Mouse (Mus musculus) lung, embryonic 14.5 days (tissue): Measurements from ENCODE around the gene Fktn. TPM values are rescaled to one million over a fixed set of nuclear protein-coding genes. Genes with fewer than 3 reads are reported as not detected.
A peak's percentile ranks its signal among the peaks of the same experiment; 100 is the strongest.
"Not testable (repeated sequence)": the region's sequence is repeated elsewhere in the genome, so short reads cannot be mapped to it uniquely, and the experiment has no call there.

Source experiments
- ATAC-seq: fragments of 200-750 bp; cut with Nextera tagmentation; 2 replicates; pipeline ENCODE4 v1.8.0; 2017; ENCODE audit warnings: mild to moderate bottlenecking, moderate TSS enrichment, moderate library complexity; ENCODE audit not compliant: insufficient read depth
- DNase-seq: peaks from one replicate; pipeline ENCODE4 v3.0.0-alpha.2; 2015
- H3K27ac ChIP-seq: fragments of 300-500 bp; sonication (generic); 2 replicates; pipeline ENCODE4 v1.5.1; 2014; ENCODE audit warnings: low read depth, mild to moderate bottlenecking, moderate library complexity
- H3K27me3 ChIP-seq: fragments of 300-500 bp; sonication (generic); 2 replicates; pipeline ENCODE4 v1.6.1; 2014; ENCODE audit warnings: low read length, control low read depth; ENCODE audit not compliant: insufficient read depth
- H3K36me3 ChIP-seq: fragments of 300-500 bp; sonication (generic); 2 replicates; pipeline ENCODE4 v1.6.1; 2014; ENCODE audit warnings: control low read depth; ENCODE audit not compliant: insufficient read depth
- H3K4me1 ChIP-seq: fragments of 300-500 bp; sonication (generic); 2 replicates; pipeline ENCODE4 v1.6.1; 2014; ENCODE audit warnings: antibody characterized with exemption, control low read depth; ENCODE audit not compliant: insufficient read depth
- H3K4me2 ChIP-seq: fragments of 300-500 bp; sonication (generic); 2 replicates; pipeline ENCODE4 v1.6.1; 2014; ENCODE audit warnings: mild to moderate bottlenecking
- H3K4me3 ChIP-seq: fragments of 300-500 bp; sonication (generic); 2 replicates; pipeline ENCODE4 v1.5.1; 2014; ENCODE audit warnings: low read depth, low read length
- H3K9ac ChIP-seq: fragments of 300-500 bp; sonication (generic); 2 replicates; pipeline ENCODE4 v1.6.1; 2014
- H3K9me3 ChIP-seq: fragments of 300-500 bp; sonication (generic); 2 replicates; pipeline ENCODE4 v1.6.1; 2016; ENCODE audit warnings: low read depth, low read length, control low read depth
- CTCF ChIP-seq: IDR thresholded peaks from 2 replicates; pipeline ENCODE4 v1.5.1; 2016; ENCODE audit warnings: antibody characterized with exemption, low read depth
- WGBS: fragments of 180-500 bp; shearing (Covaris S2); extraction: QIAGEN DNeasy Blood & Tissue Kit; methylation state at CpG from one replicate; pipeline ENCODE4 v1.1.7; 2014; 5-methylcytosine and 5-hydroxymethylcytosine counted together
- polyA plus RNA-seq: library from polyadenylated mRNA; unstranded; fragments of >200 nt; fragmentation: Nextera tagmentation; extraction: Ambion mirVana; gene quantifications from 2 replicates; pipeline ENCODE4 v1.2.1, GENCODE M21; 2014

The Fktn gene
- polyA plus RNA-seq: 16.2 and 17.9 TPM in 2 replicates

- TF ChIP-seq CTCF: no peak
- H3K4me2 ChIP-seq: peak within 1 kb of the TSS; percentile 89
- no peaks in the 10 kb centered on the region for H3K27me3 ChIP-seq
- peak within 1 kb of the TSS; percentile 90 for H3K9ac ChIP-seq
- 11% methylated on average over 7 of the region's 7 CpGs for WGBS
- H3K4me3 ChIP-seq: peak within 1 kb of the TSS; percentile 81
- no peak for DNase-seq
- H3K9me3 ChIP-seq: no peaks in the 10 kb centered on the region
- no peaks in the 10 kb centered on the region for H3K36me3 ChIP-seq
- H3K4me1 ChIP-seq: no peaks in the 10 kb centered on the region
- H3K27ac ChIP-seq: peak within 1 kb of the TSS; percentile 86
- peak; percentile 77 for ATAC-seq
Measured at GRCm38 (mm10) chr4:53713704-53714050, at the start of gene Fktn. Fktn (plus strand) TSS chr4:53713998.

- no peaks in the 10 kb centered on the region for H3K9me3 ChIP-seq
- H3K4me2 ChIP-seq: no peak overlapping the region
- H3K4me1 ChIP-seq: no peaks in the 10 kb centered on the region
- H3K36me3 ChIP-seq: 0 out of 2 replicates have a peak, but pooled peaks cover 14% of the 10 kb centered on the region
- no peak overlapping the region for H3K4me3 ChIP-seq
- DNase-seq (no peak), ATAC-seq (no peak)
- TF ChIP-seq CTCF: no peak
- WGBS: 73% methylated on average over 8 of the region's 8 CpGs
- H3K27ac ChIP-seq: no peak overlapping the region
- no peaks in the 10 kb centered on the region for H3K27me3 ChIP-seq
- no peak overlapping the region for H3K9ac ChIP-seq
Measured at GRCm38 (mm10) chr4:53682092-53682491, 31.7 kb upstream of the Fktn start.

- H3K4me3 ChIP-seq: no peak overlapping the region
- peaks cover 2% of the 10 kb centered on the region; the same call in 1 of the 2 replicates for H3K36me3 ChIP-seq
- H3K9ac ChIP-seq: no peak overlapping the region
- WGBS: 76% methylated on average over 4 of the region's 4 CpGs
- no peak for DNase-seq
- no peak for ATAC-seq
- no peak overlapping the region for H3K4me2 ChIP-seq
- no peak overlapping the region for H3K27ac ChIP-seq
- no peaks in the 10 kb centered on the region for H3K9me3 ChIP-seq
- H3K27me3 ChIP-seq: no peaks in the 10 kb centered on the region
- H3K4me1 ChIP-seq: no peaks in the 10 kb centered on the region
- no peak for TF ChIP-seq CTCF
Measured at GRCm38 (mm10) chr4:53688965-53689364, 24.8 kb upstream of the Fktn start.

GRCm38 (mm10) chr4:53691418-53691817 is 22.4 kb upstream of the Fktn start:
- Histone ChIP-seq H3K4me3 (no peak overlapping the region), H3K36me3 (peaks cover 15% of the 10 kb centered on the region; the same call in 1 of the 2 replicates), H3K4me2 (no peak overlapping the region), H3K27ac (no peak overlapping the region), H3K4me1 (no peaks in the 10 kb centered on the region), H3K9ac (no peak overlapping the region), H3K9me3 (no peaks in the 10 kb centered on the region), H3K27me3 (no peaks in the 10 kb centered on the region)
- DNase-seq: no peak
- no peak for ATAC-seq
- TF ChIP-seq CTCF: no peak
- 77% methylated on average over 1 of the region's 1 CpGs for WGBS

DNA sequence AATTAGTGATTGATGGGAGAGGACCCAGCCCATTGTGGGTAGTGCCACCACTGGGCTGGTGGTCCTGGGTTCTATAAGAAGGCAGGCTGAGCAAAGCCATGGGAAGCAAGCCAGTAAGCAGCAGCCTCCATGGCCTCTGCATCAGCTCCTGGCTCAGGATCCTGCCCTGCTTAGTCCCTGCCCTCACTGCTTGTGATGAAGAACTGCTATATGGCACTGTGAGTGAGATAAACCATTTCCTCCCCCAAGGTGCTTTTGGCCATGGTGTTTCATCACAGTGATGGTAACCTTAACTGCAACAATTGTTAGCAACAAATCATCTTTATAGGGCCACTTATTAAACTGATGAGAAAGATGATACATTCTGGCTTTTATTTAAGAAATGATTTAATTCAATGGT is 4.6 kb upstream of the Fktn start:
- not testable (repeated sequence) for H3K27ac ChIP-seq, DNase-seq, H3K36me3 ChIP-seq, H3K9ac ChIP-seq, H3K4me1 ChIP-seq, ATAC-seq, H3K27me3 ChIP-seq, H3K4me3 ChIP-seq, H3K4me2 ChIP-seq, H3K9me3 ChIP-seq

DNA sequence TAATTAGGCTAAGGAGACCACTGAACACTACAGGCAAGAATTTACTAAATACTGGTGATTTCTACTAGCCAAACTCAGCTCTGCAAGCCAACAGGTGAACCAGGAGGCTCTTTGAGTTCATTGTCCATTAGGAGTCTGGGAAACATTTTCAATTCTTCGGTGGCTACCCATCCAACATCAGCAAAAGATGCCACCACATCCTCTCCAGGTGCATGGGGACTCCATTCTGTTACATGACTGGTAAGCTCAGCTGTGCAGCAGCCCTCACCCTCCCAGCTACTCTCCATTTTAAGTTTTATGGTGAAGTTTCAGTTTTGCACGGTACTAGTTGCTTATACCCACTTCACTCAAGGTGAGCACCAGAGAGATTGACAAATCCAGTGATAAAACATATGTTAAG is 3.8 kb upstream of the Fktn start:
- Histone ChIP-seq H3K36me3 (no peaks in the 10 kb centered on the region), H3K27ac (no peak overlapping the region), H3K4me2 (no peak overlapping the region), H3K4me3 (no peak overlapping the region), H3K27me3 (no peaks in the 10 kb centered on the region), H3K9me3 (no peaks in the 10 kb centered on the region), H3K4me1 (no peaks in the 10 kb centered on the region), H3K9ac (no peak overlapping the region)
- 83% methylated on average over 2 of the region's 2 CpGs for WGBS
- ATAC-seq (no peak), DNase-seq (no peak)
- TF ChIP-seq CTCF: no peak

GRCm38 (mm10) chr4:53710555-53711328 is 3.1 kb upstream of the Fktn start:
- H3K4me1 ChIP-seq: no peaks in the 10 kb centered on the region
- DNase-seq (no peak), ATAC-seq (no peak)
- no peaks in the 10 kb centered on the region for H3K9me3 ChIP-seq
- no peak overlapping the region for H3K27ac ChIP-seq
- no peak overlapping the region for H3K4me3 ChIP-seq
- 78% methylated on average over 6 of the region's 6 CpGs for WGBS
- H3K27me3 ChIP-seq: no peaks in the 10 kb centered on the region
- no peak overlapping the region for H3K4me2 ChIP-seq
- TF ChIP-seq CTCF: no peak
- no peaks in the 10 kb centered on the region for H3K36me3 ChIP-seq
- H3K9ac ChIP-seq: no peak overlapping the region
